In the genomic region with DNA sequence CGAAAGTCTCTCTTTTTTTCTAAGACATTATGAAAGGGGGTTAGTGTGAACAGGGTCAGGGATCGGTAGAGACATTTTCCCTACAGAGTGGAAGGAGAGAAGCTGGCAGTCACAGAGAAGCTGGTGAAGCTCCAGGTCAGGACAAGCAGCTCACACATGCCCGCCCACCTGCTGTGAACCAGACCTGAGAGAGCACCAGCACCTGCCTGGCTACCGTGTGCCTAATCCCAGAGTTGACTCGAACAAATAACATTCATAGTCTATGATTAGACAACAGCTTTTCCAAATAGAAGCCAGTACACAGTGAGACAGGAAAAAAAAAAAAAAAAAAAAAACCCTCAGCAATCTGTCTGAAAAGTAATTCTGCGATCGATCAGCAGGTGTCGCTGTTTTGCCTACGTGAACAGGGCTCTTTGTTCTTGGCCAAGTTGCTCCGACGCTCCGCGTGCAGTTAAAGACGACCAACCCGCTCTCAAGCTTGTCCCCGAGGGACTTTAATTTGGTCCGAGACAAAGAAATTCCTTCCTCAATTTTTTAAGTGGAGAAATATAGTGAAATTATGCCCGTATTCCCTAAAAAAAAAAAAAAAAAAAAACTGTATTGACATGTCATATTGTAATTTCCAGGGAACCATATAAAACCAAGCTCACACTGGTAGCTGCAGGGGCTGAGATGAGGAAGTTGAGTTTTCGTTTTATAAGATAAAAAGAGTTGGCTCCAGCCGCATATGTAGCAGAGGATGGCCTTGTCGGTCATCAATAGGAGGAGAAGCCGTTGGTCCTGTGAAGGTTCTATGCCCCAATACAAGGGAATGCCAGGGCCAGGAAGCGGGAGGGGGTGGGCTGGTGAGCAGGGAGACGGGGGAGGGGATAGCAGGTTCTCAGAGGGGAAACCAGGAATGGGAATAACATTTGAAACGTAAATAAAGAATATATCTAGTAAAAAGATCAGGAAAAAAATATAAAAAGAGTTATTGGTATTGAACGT, we compare ENCODE assay signal across 7 mouse cellular contexts. TPM values are rescaled to one million over a fixed set of nuclear protein-coding genes. Genes with fewer than 3 reads are reported as not detected.
DNase-seq lines count a peak whose midpoint lies in the region; ATAC-seq lines count a peak whose summit lies in the region.

No protein-coding gene starts in this region.

- peak overlapping the region; percentile 64 for H3K9ac ChIP-seq in limb, embryonic 11.5 days (ENCODE audit: low read length)
- H3K9ac ChIP-seq in midbrain, embryonic 14.5 days (replicated peaks; ENCODE audit: low read length): peak overlapping the region; percentile 40; the same call in 1 of the 2 replicates

- no peaks in the 10 kb centered on the region for H3K36me3 ChIP-seq in embryonic facial prominence, embryonic 10.5 days (replicated peaks)
- no peaks in the 10 kb centered on the region for H3K36me3 ChIP-seq in limb, embryonic 11.5 days (ENCODE audit: control insufficient read depth, insufficient read depth, low read length)
- no peaks in the 10 kb centered on the region for H3K36me3 ChIP-seq in midbrain, embryonic 14.5 days (ENCODE audit: control insufficient read depth, insufficient read depth, low read length)

- ATAC-seq in limb, embryonic 11.5 days (ENCODE audit: insufficient number of reproducible peaks, low FRiP score, low TSS enrichment, low read depth): no peak
- ATAC-seq in midbrain, embryonic 14.5 days (ENCODE audit: low FRiP score, low TSS enrichment): peak; percentile 46; the same call in 1 of the 2 replicates

- DNase-seq in adrenal gland, postnatal 14 days: peak; percentile 89
- peak; percentile 88 for DNase-seq in embryonic facial prominence, embryonic 10.5 days (ENCODE audit: low spot score)
- DNase-seq in heart, adult 18-20 months: peak; percentile 85 to 94
- peak; percentile 87 for DNase-seq in kidney, adult 18-20 months
- peak; percentile 96 for DNase-seq in limb, embryonic 11.5 days (ENCODE audit: low spot score)
- DNase-seq in midbrain, embryonic 14.5 days: peak; percentile 98
- DNase-seq in spleen, adult 12 weeks (ENCODE audit: low spot score): peak; percentile 55

- peak overlapping the region; percentile 36 for H3K4me2 ChIP-seq in limb, embryonic 11.5 days (ENCODE audit: low read depth, severe bottlenecking)
- peak overlapping the region; percentile 48 for H3K4me2 ChIP-seq in midbrain, embryonic 14.5 days (ENCODE audit: low read length)

- no peaks in the 10 kb centered on the region for H3K27me3 ChIP-seq in embryonic facial prominence, embryonic 10.5 days (replicated peaks; ENCODE audit: low read depth, poor library complexity, severe bottlenecking)
- no peaks in the 10 kb centered on the region for H3K27me3 ChIP-seq in limb, embryonic 11.5 days (ENCODE audit: control insufficient read depth, insufficient read depth, low read length)
- H3K27me3 ChIP-seq in midbrain, embryonic 14.5 days (ENCODE audit: control insufficient read depth, insufficient read depth, low read length): no peaks in the 10 kb centered on the region

- H3K9me3 ChIP-seq in embryonic facial prominence, embryonic 10.5 days: no peaks in the 10 kb centered on the region
- no peaks in the 10 kb centered on the region for H3K9me3 ChIP-seq in limb, embryonic 11.5 days (ENCODE audit: control insufficient read depth, low read length)
- H3K9me3 ChIP-seq in midbrain, embryonic 14.5 days (ENCODE audit: control insufficient read depth, low read length): no peaks in the 10 kb centered on the region

- H3K4me3 ChIP-seq in embryonic facial prominence, embryonic 10.5 days: peak overlapping the region; percentile 46
- no peak overlapping the region for H3K4me3 ChIP-seq in limb, embryonic 11.5 days (ENCODE audit: low read depth, low read length)
- peak overlapping the region; percentile 5; the same call in 1 of the 2 replicates for H3K4me3 ChIP-seq in midbrain, embryonic 14.5 days (replicated peaks; ENCODE audit: low read depth, low read length)

- WGBS in embryonic facial prominence, embryonic 10.5 days: 12% methylated on average over 26 of the region's 26 CpGs
- WGBS in limb, embryonic 11.5 days: 14% methylated on average over 26 of the region's 26 CpGs
- whole genome bisulfite sequencing in midbrain, embryonic 14.5 days: 12% methylated on average over 26 of the region's 26 CpGs

- peaks cover 24% of the 10 kb centered on the region for H3K4me1 ChIP-seq in embryonic facial prominence, embryonic 10.5 days
- peaks cover 3% of the 10 kb centered on the region; the same call in 1 of the 2 replicates for H3K4me1 ChIP-seq in limb, embryonic 11.5 days (ENCODE audit: control insufficient read depth, insufficient read depth, low read length)
- H3K4me1 ChIP-seq in midbrain, embryonic 14.5 days (ENCODE audit: control insufficient read depth, insufficient read depth, low read length): 0 out of 2 replicates have a peak, but pooled peaks cover 2% of the 10 kb centered on the region

- H3K27ac ChIP-seq in embryonic facial prominence, embryonic 10.5 days (replicated peaks): peak overlapping the region; percentile 89
- 0 out of 2 replicates have a peak overlapping the region, but pooled peaks have one; percentile 15 for H3K27ac ChIP-seq in limb, embryonic 11.5 days (replicated peaks; ENCODE audit: low read depth, low read length)
- peak overlapping the region; percentile 80 for H3K27ac ChIP-seq in midbrain, embryonic 14.5 days (replicated peaks; ENCODE audit: low read depth, low read length)

RNA-seq across cellular contexts. Expression of a gene that starts 48.4 kb away (rescaled TPM):
- 0.33 and 0.38 TPM in 2 replicates for total RNA-seq in adrenal gland, postnatal 14 days (2021)
- polyA plus RNA-seq in embryonic facial prominence, embryonic 10.5 days (2016; fragmentation: Nextera tagmentation; extraction: Ambion mirVana): 1.3 and 1.6 TPM in 2 replicates
- total RNA-seq in heart, adult 18-20 months (2021): under 1 TPM in 1 of 2 experiments, not detected in 1; 0.18 TPM
- 0.73 and 1.0 TPM in 2 replicates for polyA plus RNA-seq in limb, embryonic 11.5 days (2014; fragmentation: Nextera tagmentation; extraction: Ambion mirVana)
- 8.2 and 9.0 TPM in 2 replicates for polyA plus RNA-seq in midbrain, embryonic 14.5 days (2014; fragmentation: Nextera tagmentation; extraction: Ambion mirVana)

Comparison
In these comparisons a context has a peak if more than half of its experiments do, and no peak if none do; other contexts are left out.
1. H3K27ac ChIP-seq: peak in every context shown above with its lines; median percentile 89 in embryonic facial prominence, embryonic 10.5 days; 80 in midbrain, embryonic 14.5 days; 15 in limb, embryonic 11.5 days.